Mouse (Mus musculus) ovary, postnatal 14 days (tissue): ENCODE data around the gene Fmod.

Source experiments
- DNase-seq: peaks from one replicate; pipeline ENCODE4 v3.0.0; 2022; ENCODE audit warnings: low spot score

The Fmod gene

GRCm38 (mm10) chr1:134037172-134037571 lies at the start of gene Fmod:
Fmod (plus strand) TSS chr1:134037254.
- no peak for DNase-seq

- DNase-seq = no peak
Observed at GRCm38 (mm10) chr1:133988845-133989244, 48.2 kb upstream of the Fmod start.

- DNase-seq = no peak
Observed at GRCm38 (mm10) chr1:133991277-133991676, 45.8 kb upstream of the Fmod start.

- DNase-seq = no peak
Observed at GRCm38 (mm10) chr1:134005490-134005889, 31.6 kb upstream of the Fmod start.

- no peak for DNase-seq
Observed at GRCm38 (mm10) chr1:134006105-134006764, 30.8 kb upstream of the Fmod start.

- DNase-seq = no peak
Observed at GRCm38 (mm10) chr1:134024293-134024971, 12.6 kb upstream of the Fmod start.

- no peak for DNase-seq
Observed at GRCm38 (mm10) chr1:134025975-134026374, 11.1 kb upstream of the Fmod start.

- DNase-seq = no peak
Observed at GRCm38 (mm10) chr1:134026741-134027140, 10.3 kb upstream of the Fmod start.

- DNase-seq = no peak
Observed at GRCm38 (mm10) chr1:134028161-134028846, 8.8 kb upstream of the Fmod start.

GRCm38 (mm10) chr1:134036492-134036891 lies 562 bp upstream of the Fmod start:
- DNase-seq = no peak

GRCm38 (mm10) chr1:134038336-134038735 lies 1.3 kb downstream of the Fmod start:
- DNase-seq = no peak

GRCm38 (mm10) chr1:134039361-134039760 lies 2.3 kb downstream of the Fmod start:
- no peak for DNase-seq

GRCm38 (mm10) chr1:134041900-134042299 lies 4.8 kb downstream of the Fmod start:
- no peak for DNase-seq

- no peak for DNase-seq
Observed at GRCm38 (mm10) chr1:134042341-134042740, 5.3 kb downstream of the Fmod start.

GRCm38 (mm10) chr1:134044805-134045204 lies 7.8 kb downstream of the Fmod start:
- no peak for DNase-seq

GRCm38 (mm10) chr1:134045971-134046370 lies 8.9 kb downstream of the Fmod start:
- DNase-seq = peak; percentile 73

GRCm38 (mm10) chr1:134046387-134046786 lies 9.3 kb downstream of the Fmod start:
- no peak for DNase-seq

GRCm38 (mm10) chr1:134047431-134047830 lies 10.4 kb downstream of the Fmod start:
- DNase-seq = no peak

- peak; percentile 71 for DNase-seq
Observed at GRCm38 (mm10) chr1:134048759-134049158, 11.7 kb downstream of the Fmod start.

GRCm38 (mm10) chr1:134049542-134049941 lies 12.5 kb downstream of the Fmod start:
- no peak for DNase-seq

- DNase-seq = peak; percentile 89
Observed at GRCm38 (mm10) chr1:134053207-134053606, 16.2 kb downstream of the Fmod start.

- DNase-seq = no peak
Observed at GRCm38 (mm10) chr1:134055058-134055457, 18.0 kb downstream of the Fmod start.

- no peak for DNase-seq
Observed at GRCm38 (mm10) chr1:134055666-134056245, 18.7 kb downstream of the Fmod start.
